Mouse (Mus musculus) liver, embryonic 14.5 days (tissue): ENCODE data around the gene Celf5. TPM values are rescaled to one million over a fixed set of nuclear protein-coding genes. Genes with fewer than 3 reads are reported as not detected.
A peak's percentile ranks its signal among the peaks of the same experiment; 100 is the strongest.

Experiments used
- ATAC-seq: fragments of 200-750 bp; cut with Nextera tagmentation; 2 replicates; pipeline ENCODE4 v1.8.0; 2017; ENCODE audit warnings: moderate number of reproducible peaks, mild to moderate bottlenecking, moderate library complexity; ENCODE audit not compliant: insufficient read depth
- DNase-seq, 3 experiments: peaks; one replicate each; pipeline ENCODE4 v3.0.0-alpha.2; 2012 to 2013; ENCODE audit warnings: low read depth in 3 of 3, low spot score in 3 of 3
- H3K27ac ChIP-seq: fragments of 300-500 bp; sonication (generic); 2 replicates; pipeline ENCODE4 v1.5.1; 2014; ENCODE audit warnings: moderate library complexity, mild to moderate bottlenecking, control low read depth, inconsistent platforms
- H3K27me3 ChIP-seq: fragments of 300-500 bp; sonication (generic); 2 replicates; pipeline ENCODE4 v1.6.1; 2014; ENCODE audit warnings: mild to moderate bottlenecking, low read length, moderate library complexity; ENCODE audit not compliant: control insufficient read depth, insufficient read depth
- H3K36me3 ChIP-seq: fragments of 300-500 bp; sonication (generic); replicated peaks from 2 replicates; pipeline ENCODE4 v1.6.1; 2014; ENCODE audit warnings: low read depth; ENCODE audit not compliant: control insufficient read depth, insufficient read depth
- H3K4me1 ChIP-seq, 2 experiments: fragments of 200-500 bp in 1 of 2; fragments of 300-500 bp in 1 of 2; sonication (generic) in 1 of 2; replicated peaks; 2 replicates each; pipeline ENCODE4 v1.6.1; 2012 to 2014; ENCODE audit warnings: antibody characterized with exemption in 1 of 2, inconsistent platforms in 1 of 2, low read length in 1 of 2; ENCODE audit not compliant: control insufficient read depth in 2 of 2, insufficient read depth in 2 of 2
- H3K4me2 ChIP-seq: fragments of 300-500 bp; sonication (generic); 2 replicates; pipeline ENCODE4 v1.6.1; 2014; ENCODE audit warnings: low read depth, mild to moderate bottlenecking, control low read depth, moderate library complexity
- H3K4me3 ChIP-seq, 2 experiments: fragments of 200-500 bp in 1 of 2; fragments of 300-500 bp in 1 of 2; sonication (generic) in 1 of 2; 2 replicates each; pipeline ENCODE4 v1.5.1; 2012 to 2014; ENCODE audit warnings: low read depth in 2 of 2, low read length in 2 of 2, mild to moderate bottlenecking in 2 of 2, control low read depth in 1 of 2, inconsistent platforms in 1 of 2, moderate library complexity in 1 of 2; ENCODE audit not compliant: insufficient read depth in 1 of 2
- H3K9ac ChIP-seq: fragments of 300-500 bp; sonication (generic); replicated peaks from 2 replicates; pipeline ENCODE4 v1.6.1; 2014; ENCODE audit warnings: mild to moderate bottlenecking, control low read depth, moderate library complexity
- H3K9me3 ChIP-seq: fragments of 300-500 bp; sonication (generic); 2 replicates; pipeline ENCODE4 v1.6.1; 2016; ENCODE audit warnings: low read length, mixed read lengths; ENCODE audit not compliant: control insufficient read depth
- CTCF ChIP-seq: IDR thresholded peaks from 2 replicates; pipeline ENCODE4 v1.5.1; 2016; ENCODE audit warnings: antibody characterized with exemption, low read depth, control low read depth
- EP300 ChIP-seq: IDR thresholded peaks from 2 replicates; pipeline ENCODE4 v1.6.1; 2016; ENCODE audit warnings: antibody characterized with exemption, low read depth
- WGBS: fragments of 180-500 bp; shearing (Covaris S2); extraction: QIAGEN DNeasy Blood & Tissue Kit; methylation state at CpG from one replicate; pipeline ENCODE4 v1.1.7; 2014; ENCODE audit not compliant: insufficient replicate concordance; 5-methylcytosine and 5-hydroxymethylcytosine counted together
- polyA plus RNA-seq, 2 experiments: library from polyadenylated mRNA; depleted of rRNA in 1 of 2; stranded (reverse) in 1 of 2; unstranded in 1 of 2; fragments of >200 nt; fragmentation: Nextera tagmentation in 1 of 2; extraction: Ambion mirVana in 1 of 2; gene quantifications; 2 replicates each; pipeline versions ENCODE4 v1.2.1 to v1.2.3; 2012 to 2014

Gene Celf5
- polyA plus RNA-seq, 2 experiments: 0.02 TPM; not detected in 1

GRCm38 (mm10) chr10:81416581-81417226 lies 65.8 kb downstream of the Celf5 start:
- Histone ChIP-seq H3K36me3 (no peaks in the 10 kb centered on the region), H3K9me3 (no peaks in the 10 kb centered on the region), H3K27me3 (no peaks in the 10 kb centered on the region), H3K4me2 (peak overlapping the region; percentile 56), H3K9ac (0 out of 2 replicates have a peak overlapping the region, but pooled peaks have one; percentile 18), H3K4me1 (peaks cover 2 to 8% of the 10 kb centered on the region in 2 experiments; a peak in 2 of 4 replicates), H3K4me3 (peak overlapping the region in 1 of 2 experiments; percentile 33; a peak in 2 of 4 replicates), H3K27ac (no peak overlapping the region)
- DNase-seq: no peak
- peak; percentile 19; the same call in 1 of the 2 replicates for ATAC-seq
- peak; percentile 66 for TF ChIP-seq CTCF
- TF ChIP-seq EP300: no peak
- WGBS: 1% methylated on average over 20 of the region's 26 CpGs

GRCm38 (mm10) chr10:81415549-81416310 lies 66.8 kb downstream of the Celf5 start:
- H3K4me3 ChIP-seq: no peak overlapping the region
- no peak for DNase-seq
- H3K27me3 ChIP-seq: no peaks in the 10 kb centered on the region
- TF ChIP-seq EP300 (no peak), CTCF (no peak)
- H3K4me2 ChIP-seq: no peak overlapping the region
- peaks cover 2 to 9% of the 10 kb centered on the region in 2 experiments; a peak in 2 of 4 replicates for H3K4me1 ChIP-seq
- no peak for ATAC-seq
- H3K27ac ChIP-seq: no peak overlapping the region
- no peaks in the 10 kb centered on the region for H3K36me3 ChIP-seq
- no peak overlapping the region for H3K9ac ChIP-seq
- WGBS: 68% methylated on average over 17 of the region's 17 CpGs
- no peaks in the 10 kb centered on the region for H3K9me3 ChIP-seq

DNA sequence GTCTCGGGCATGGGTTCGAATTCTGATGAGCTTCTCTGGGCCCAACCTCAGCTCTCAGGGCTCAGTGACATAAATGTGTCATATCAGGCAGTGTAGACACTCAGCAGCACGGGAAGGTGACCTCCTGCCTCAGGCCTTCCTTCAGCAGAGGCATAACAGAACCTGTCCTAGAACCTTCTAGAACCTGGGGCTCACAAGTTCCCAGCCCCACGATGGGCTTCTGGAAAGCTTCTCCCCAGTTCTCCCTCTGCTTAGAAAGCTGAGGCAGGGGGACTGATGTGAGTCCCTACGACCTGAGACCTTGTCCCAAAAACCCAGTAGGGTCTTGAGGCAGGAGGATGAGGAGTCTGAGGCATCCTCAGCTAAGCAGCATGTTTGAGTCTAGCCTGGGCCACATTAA lies 67.4 kb downstream of the Celf5 start:
- peaks cover 2 to 10% of the 10 kb centered on the region in 2 experiments; a peak in 2 of 4 replicates for H3K4me1 ChIP-seq
- H3K9me3 ChIP-seq: no peaks in the 10 kb centered on the region
- 59% methylated on average over 5 of the region's 5 CpGs for WGBS
- no peaks in the 10 kb centered on the region for H3K36me3 ChIP-seq
- no peak overlapping the region for H3K9ac ChIP-seq
- no peak for TF ChIP-seq EP300
- TF ChIP-seq CTCF: no peak
- no peak overlapping the region for H3K27ac ChIP-seq
- H3K4me2 ChIP-seq: no peak overlapping the region
- H3K4me3 ChIP-seq: no peak overlapping the region
- H3K27me3 ChIP-seq: no peaks in the 10 kb centered on the region
- DNase-seq (no peak), ATAC-seq (no peak)

DNA sequence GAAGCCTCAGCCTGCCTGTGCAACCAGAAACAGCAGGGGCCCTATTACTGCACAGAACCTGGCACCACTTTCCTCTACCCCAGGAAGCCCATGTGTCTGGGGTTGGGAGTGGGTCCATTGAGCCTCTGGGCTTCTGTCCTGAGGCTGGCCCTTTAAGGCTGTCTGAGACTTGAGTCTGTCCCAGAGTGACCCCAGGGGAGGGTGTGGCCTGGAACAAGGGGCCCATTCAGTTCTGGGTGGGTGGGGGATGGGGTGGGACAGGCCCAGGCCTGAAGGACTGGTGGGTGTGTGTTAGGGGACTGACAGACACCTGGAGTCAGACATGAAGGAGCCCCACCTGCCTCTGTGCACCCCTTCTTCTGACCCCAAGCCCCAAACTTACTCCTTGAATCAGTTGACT lies 67.8 kb downstream of the Celf5 start:
- no peaks in the 10 kb centered on the region for H3K9me3 ChIP-seq
- DNase-seq (no peak), ATAC-seq (no peak)
- no peak overlapping the region for H3K4me3 ChIP-seq
- H3K36me3 ChIP-seq: no peaks in the 10 kb centered on the region
- peaks cover 2 to 10% of the 10 kb centered on the region in 2 experiments; a peak in 2 of 4 replicates for H3K4me1 ChIP-seq
- H3K9ac ChIP-seq: no peak overlapping the region
- no peak overlapping the region for H3K4me2 ChIP-seq
- H3K27ac ChIP-seq: no peak overlapping the region
- no peak for TF ChIP-seq CTCF
- TF ChIP-seq EP300: no peak
- H3K27me3 ChIP-seq: no peaks in the 10 kb centered on the region
